Mouse (Mus musculus) left cerebral cortex, adult 2 months (tissue): Measurements from ENCODE around the gene Sdccag8. TPM values are rescaled to one million over a fixed set of nuclear protein-coding genes. Genes with fewer than 3 reads are reported as not detected.
A peak's percentile ranks its signal among the peaks of the same experiment; 100 is the strongest.

ENCODE experiments used
- DNase-seq, 2 experiments: peaks; one replicate each; pipeline ENCODE4 v3.0.0; 2021 to 2022; ENCODE audit warnings: low spot score in 2 of 2, mixed read lengths in 1 of 2; ENCODE audit errors: extremely low spot score in 1 of 2
- H3K27ac ChIP-seq: fragments of 200-600 bp; 2 replicates; pipeline ENCODE4 v1.8.1; 2022
- H3K4me3 ChIP-seq: fragments of 200-600 bp; 2 replicates; pipeline ENCODE4 v1.8.1; 2022
- CTCF ChIP-seq: fragments of 200-600 bp; IDR thresholded peaks from 2 replicates; pipeline ENCODE4 v1.8.1; 2022; ENCODE audit warnings: antibody characterized with exemption, mild to moderate bottlenecking, moderate library complexity
- intact Hi-C: fragments of 180-260 bp; cut with DNase I; formaldehyde crosslinking; loops from one replicate; pipeline ENCODE4 v1.15.1; 2025
- total RNA-seq, 2 experiments: library from RNA; stranded (reverse); gene quantifications; 2 replicates each; pipeline ENCODE4 v1.2.3; 2021

Sdccag8 gene
- total RNA-seq, 2 experiments from 2014 or later, result 17.6 TPM

- H3K4me3 ChIP-seq, result no peak overlapping the region
- TF ChIP-seq CTCF, result no peak
- intact Hi-C loops, result no loop called here
- DNase-seq, result no peak
- no peak overlapping the region for H3K27ac ChIP-seq
These were observed 36.9 kb downstream of the Sdccag8 start for GRCm38 (mm10) chr1:176851401-176851800.

- H3K4me3 ChIP-seq, result no peak overlapping the region
These were observed 38.5 kb downstream of the Sdccag8 start for GRCm38 (mm10) chr1:176852813-176853590.

GRCm38 (mm10) chr1:176861981-176862644 is 47.7 kb downstream of the Sdccag8 start:
- Histone ChIP-seq H3K4me3 (no peak overlapping the region), H3K27ac (no peak overlapping the region)
- intact Hi-C loops, result loop anchor here (1.0 to 10.0 kb wide), 3 partner anchors 100 to 637 kb away; no protein-coding TSS in a partner anchor
- peak; percentile 65 to 69 for DNase-seq
- peak; percentile 92 for TF ChIP-seq CTCF

More at GRCm38 (mm10) chr1:176852813-176853590, 38.5 kb downstream of the Sdccag8 start:
- intact Hi-C loops, result no loop called here
- H3K27ac ChIP-seq, result no peak overlapping the region
- TF ChIP-seq CTCF, result no peak
- DNase-seq, result no peak

GRCm38 (mm10) chr1:176870501-176870900 is 56.0 kb downstream of the Sdccag8 start:
- Histone ChIP-seq H3K27ac (no peak overlapping the region), H3K4me3 (no peak overlapping the region)
- TF ChIP-seq CTCF, result no peak
- DNase-seq, result no peak
- intact Hi-C loops, result no loop called here

- no peak for DNase-seq
- Histone ChIP-seq H3K27ac (no peak overlapping the region), H3K4me3 (no peak overlapping the region)
- intact Hi-C loops, result no loop called here
- TF ChIP-seq CTCF, result no peak
These were observed 57.5 kb downstream of the Sdccag8 start for GRCm38 (mm10) chr1:176871975-176872374.

GRCm38 (mm10) chr1:176873463-176873862 is 59.0 kb downstream of the Sdccag8 start:
- Histone ChIP-seq H3K27ac (no peak overlapping the region), H3K4me3 (no peak overlapping the region)
- no peak for TF ChIP-seq CTCF
- intact Hi-C loops, result no loop called here
- DNase-seq, result no peak

GRCm38 (mm10) chr1:176874155-176874554 is 59.7 kb downstream of the Sdccag8 start:
- intact Hi-C loops, result no loop called here
- Histone ChIP-seq H3K4me3 (no peak overlapping the region), H3K27ac (no peak overlapping the region)
- no peak for TF ChIP-seq CTCF
- DNase-seq, result no peak

GRCm38 (mm10) chr1:176877756-176878155 is 63.3 kb downstream of the Sdccag8 start:
- TF ChIP-seq CTCF, result peak; percentile 78
- intact Hi-C loops, result loop anchor here (1.0 to 5.0 kb wide), 5 partner anchors 311 to 825 kb away; partner anchors contain the start of genes Akt3 and Zbtb18
- Histone ChIP-seq H3K4me3 (no peak overlapping the region), H3K27ac (no peak overlapping the region)
- no peak for DNase-seq

GRCm38 (mm10) chr1:176879005-176879404 is 64.5 kb downstream of the Sdccag8 start:
- TF ChIP-seq CTCF, result peak; percentile 54
- intact Hi-C loops, result loop anchor here (5.0 kb wide), 3 partner anchors 378 to 823 kb away; partner anchors contain the start of genes Akt3 and Zbtb18
- no peak for DNase-seq
- Histone ChIP-seq H3K27ac (peak overlapping the region; percentile 37; the same call in 1 of the 2 replicates), H3K4me3 (no peak overlapping the region)

- no peak overlapping the region for H3K4me3 ChIP-seq
- H3K27ac ChIP-seq, result peak overlapping the region; percentile 37; the same call in 1 of the 2 replicates
- TF ChIP-seq CTCF, result no peak
- intact Hi-C loops, result loop anchor here (5.0 kb wide), 5 partner anchors 103 to 823 kb away; partner anchors contain the start of genes Akt3 and Zbtb18
- DNase-seq, result no peak
These were observed 65.2 kb downstream of the Sdccag8 start for GRCm38 (mm10) chr1:176879614-176880013.

- intact Hi-C loops, result loop anchor here (5.0 kb wide), 2 partner anchors 102 to 117 kb away; no protein-coding TSS in a partner anchor
- Histone ChIP-seq H3K27ac (no peak overlapping the region), H3K4me3 (no peak overlapping the region)
- TF ChIP-seq CTCF, result no peak
- DNase-seq, result no peak
These were observed 65.6 kb downstream of the Sdccag8 start for GRCm38 (mm10) chr1:176880101-176880500.

GRCm38 (mm10) chr1:176880943-176881342 is 66.5 kb downstream of the Sdccag8 start:
- no peak for TF ChIP-seq CTCF
- no peak for DNase-seq
- Histone ChIP-seq H3K4me3 (no peak overlapping the region), H3K27ac (no peak overlapping the region)
- intact Hi-C loops, result loop anchor here (5.0 kb wide), 2 partner anchors 101 to 116 kb away; no protein-coding TSS in a partner anchor
